30 mouse cellular contexts compared by ENCODE assay signal in genomic region chr2:104078285-104078684, GRCm38 (mm10). TPM values are rescaled to one million over a fixed set of nuclear protein-coding genes. Genes with fewer than 3 reads are reported as not detected.
DNase-seq lines count a peak whose midpoint lies in the region; ATAC-seq and TF ChIP-seq lines count a peak whose summit lies in the region.
"Not testable (repeated sequence)": the region's sequence is repeated elsewhere in the genome, so short reads cannot be mapped to it uniquely, and the experiment has no call there.
"Had no signal": no experiment of that assay in that cellular context is flagged by ENCODE, and none has a peak within 500 bp of the region (broad histone marks: within the 10 kb centered on the region; RNA-seq: fewer than 3 reads in every experiment).

No protein-coding gene starts in this region.

- H3K4me1 ChIP-seq in G1E (ENCODE audit: insufficient read depth, low read depth, low read length): peaks cover 26% of the 10 kb centered on the region
- H3K4me1 ChIP-seq in intestine, embryonic 15.5 days (replicated peaks); liver, postnatal 0 days (ENCODE audit: insufficient read depth); stomach, embryonic 14.5 days (ENCODE audit: control insufficient read depth, insufficient read depth, low read length): not testable (repeated sequence)
- H3K4me1 ChIP-seq in liver, embryonic 12.5 days: peaks cover 52% of the 10 kb centered on the region

- not testable (repeated sequence) for H3K4me3 ChIP-seq in G1E (ENCODE audit: low read depth, low read length); intestine, embryonic 15.5 days (replicated peaks); liver, postnatal 0 days (ENCODE audit: low read depth, low read length); stomach, embryonic 14.5 days (ENCODE audit: low read depth, low read length)
- H3K4me3 ChIP-seq in liver, embryonic 12.5 days: peak overlapping the region; percentile 14; the same call in 1 of the 2 replicates

- H3K36me3 ChIP-seq in G1E (replicated peaks); intestine, embryonic 15.5 days; liver, embryonic 12.5 days; liver, postnatal 0 days (replicated peaks; ENCODE audit: insufficient read depth, low read length); stomach, embryonic 14.5 days (ENCODE audit: control insufficient read depth, insufficient read depth, low read length): not testable (repeated sequence)

- not testable (repeated sequence) for H3K4me2 ChIP-seq in intestine, embryonic 15.5 days (replicated peaks); stomach, embryonic 14.5 days (replicated peaks; ENCODE audit: low read depth, low read length)
- H3K4me2 ChIP-seq in liver, embryonic 12.5 days: peak overlapping the region; percentile 52
- H3K4me2 ChIP-seq in liver, postnatal 0 days (ENCODE audit: low read depth, low read length): peak overlapping the region; percentile 4; the same call in 1 of the 2 replicates

- ATAC-seq in G1E (ENCODE audit: extremely low read depth, insufficient number of reproducible peaks, low FRiP score, poor library complexity, severe bottlenecking): peak; percentile 99
- peak; percentile 98 for ATAC-seq in common myeloid progenitor, adult 5-6 weeks (replicated peaks; ENCODE audit: low read depth, poor library complexity, severe bottlenecking)
- ATAC-seq in intestine, embryonic 15.5 days: peak; percentile 46
- ATAC-seq in liver, embryonic 12.5 days: peak; percentile 99
- peak; percentile 93 for ATAC-seq in liver, postnatal 0 days
- peak; percentile 69; the same call in 1 of the 2 replicates for ATAC-seq in stomach, embryonic 14.5 days (ENCODE audit: insufficient number of reproducible peaks, insufficient read depth, low FRiP score, low read depth)

- not testable (repeated sequence) for H3K9ac ChIP-seq in intestine, embryonic 15.5 days; liver, postnatal 0 days (replicated peaks); stomach, embryonic 14.5 days (replicated peaks; ENCODE audit: low read depth, low read length)
- peak overlapping the region; percentile 46 for H3K9ac ChIP-seq in liver, embryonic 12.5 days

- 57% methylated on average over 5 of the region's 5 CpGs for WGBS in intestine, embryonic 15.5 days
- WGBS in liver, embryonic 12.5 days (ENCODE audit: insufficient replicate concordance): 8% methylated on average over 5 of the region's 5 CpGs
- 24% methylated on average over 5 of the region's 5 CpGs for WGBS in liver, postnatal 0 days (ENCODE audit: insufficient replicate concordance)
- WGBS in stomach, embryonic 14.5 days: 55% methylated on average over 5 of the region's 5 CpGs

- not testable (repeated sequence) for TF ChIP-seq CTCF in G1E (IDR thresholded peaks at IDR 0.05; ENCODE audit: low read depth, low read length); liver, postnatal 0 days (IDR thresholded peaks at IDR 0.05; ENCODE audit: low read depth)

- TF ChIP-seq EP300 in liver, postnatal 0 days (IDR thresholded peaks at IDR 0.05; ENCODE audit: low read depth): peak; percentile 87

- not testable (repeated sequence) for H3K27ac ChIP-seq in intestine, embryonic 15.5 days; stomach, embryonic 14.5 days (ENCODE audit: low read length)
- peak overlapping the region; percentile 87 for H3K27ac ChIP-seq in liver, embryonic 12.5 days
- peak overlapping the region; percentile 45; the same call in 1 of the 2 replicates for H3K27ac ChIP-seq in liver, postnatal 0 days (ENCODE audit: low read depth)

- H3K9me3 ChIP-seq in G1E (replicated peaks); intestine, embryonic 15.5 days; liver, embryonic 12.5 days (replicated peaks); liver, postnatal 0 days (ENCODE audit: low read length); stomach, embryonic 14.5 days (ENCODE audit: control insufficient read depth, low read depth, low read length): not testable (repeated sequence)

- not testable (repeated sequence) for DNase-seq in G1E (ENCODE audit: low spot score)
- peak; percentile 39 for DNase-seq in heart, adult 11 months
- DNase-seq in liver, postnatal 0 days: peak; percentile 14

- H3K27me3 ChIP-seq in G1E (ENCODE audit: insufficient read depth, low read length); intestine, embryonic 15.5 days (replicated peaks); liver, embryonic 12.5 days (replicated peaks); liver, postnatal 0 days (ENCODE audit: insufficient read depth, low read length); stomach, embryonic 14.5 days (ENCODE audit: control insufficient read depth, insufficient read depth, low read length): not testable (repeated sequence)

RNA-seq across cellular contexts. Expression of gene Cd59b, which starts 8.6 kb away (rescaled TPM):
- total RNA-seq in G1E (2014; fragmentation: Nextera tagmentation): not detected in 2 replicates
- 0.87 TPM in 1 of 2 replicates, not detected in the other for total RNA-seq in G1E (2017)
- polyA plus RNA-seq in G1E (2012): not detected in 2 replicates
- total RNA-seq in common myeloid progenitor, adult 5-6 weeks (2017): 6.5 and 18.1 TPM in 2 replicates
- 5.9 and 6.7 TPM in 2 replicates for polyA plus RNA-seq in intestine, embryonic 15.5 days (2015; fragmentation: Nextera tagmentation; extraction: Ambion mirVana)
- polyA plus RNA-seq in liver, embryonic 12.5 days (2016; fragmentation: Nextera tagmentation; extraction: Ambion mirVana): 10.4 and 13.2 TPM in 2 replicates
- polyA plus RNA-seq in liver, postnatal 0 days (2015; fragmentation: Nextera tagmentation; extraction: Ambion mirVana): 4.4 and 4.5 TPM in 2 replicates
- polyA plus RNA-seq in stomach, embryonic 14.5 days (2014; fragmentation: Nextera tagmentation; extraction: Ambion mirVana): 5.8 and 6.7 TPM in 2 replicates
- polyA plus RNA-seq: C2C12 had no signal

RNA-seq across cellular contexts. Expression of gene Gm10799, which starts 9.9 kb away (rescaled TPM):
- total RNA-seq in G1E (2014; fragmentation: Nextera tagmentation): not detected in 2 replicates
- total RNA-seq in G1E (2017): not detected in 2 replicates
- not detected in 2 replicates for polyA plus RNA-seq in G1E (2012)
- total RNA-seq in common myeloid progenitor, adult 5-6 weeks (2017): not detected in 2 replicates
- not detected in 2 replicates for polyA plus RNA-seq in intestine, embryonic 15.5 days (2015; fragmentation: Nextera tagmentation; extraction: Ambion mirVana)
- not detected in 2 replicates for polyA plus RNA-seq in liver, embryonic 12.5 days (2016; fragmentation: Nextera tagmentation; extraction: Ambion mirVana)
- not detected in 2 replicates for polyA plus RNA-seq in liver, postnatal 0 days (2015; fragmentation: Nextera tagmentation; extraction: Ambion mirVana)
- not detected in 2 replicates for polyA plus RNA-seq in stomach, embryonic 14.5 days (2014; fragmentation: Nextera tagmentation; extraction: Ambion mirVana)
- total RNA-seq: adrenal gland, postnatal 14 days; CH12.LX; ES-E14; gastrocnemius, postnatal 14 days; heart, adult 18-20 months; heart, postnatal 14 days; layer of hippocampus, postnatal 36 days; left cerebral cortex, postnatal 4 days had no signal
- polyA plus RNA-seq: C2C12; cortical plate, adult 2 months; embryonic facial prominence, embryonic 14.5 days; forebrain, embryonic 14.5 days; heart, embryonic 14.5 days; hindbrain, embryonic 11.5 days; hindbrain, embryonic 16.5 days; intestine, embryonic 14.5 days; large intestine, adult 2 months; limb, embryonic 14.5 days; lung, embryonic 15.5 days; midbrain, embryonic 13.5 days; neural tube, embryonic 13.5 days; spleen, adult 2 months; urinary bladder, adult 2 months had no signal

RNA-seq across cellular contexts. Expression of gene Gm10912, which starts 12.7 kb away (rescaled TPM):
- total RNA-seq in G1E (2014; fragmentation: Nextera tagmentation) (not detected in 2 replicates), G1E (2017) (0.27 and 0.29 TPM in 2 replicates)
- polyA plus RNA-seq in G1E (2012): not detected in 2 replicates
- not detected in 2 replicates for total RNA-seq in common myeloid progenitor, adult 5-6 weeks (2017)
- polyA plus RNA-seq in intestine, embryonic 15.5 days (2015; fragmentation: Nextera tagmentation; extraction: Ambion mirVana): 0.09 TPM in 1 of 2 replicates, not detected in the other
- not detected in 2 replicates for polyA plus RNA-seq in liver, embryonic 12.5 days (2016; fragmentation: Nextera tagmentation; extraction: Ambion mirVana)
- polyA plus RNA-seq in liver, postnatal 0 days (2015; fragmentation: Nextera tagmentation; extraction: Ambion mirVana): 0.11 TPM in 1 of 2 replicates, not detected in the other
- not detected in 2 replicates for polyA plus RNA-seq in stomach, embryonic 14.5 days (2014; fragmentation: Nextera tagmentation; extraction: Ambion mirVana)
- total RNA-seq: CH12.LX, ES-E14 had no signal
- polyA plus RNA-seq: C2C12; embryonic facial prominence, embryonic 14.5 days; forebrain, embryonic 14.5 days; heart, embryonic 14.5 days; hindbrain, embryonic 11.5 days; hindbrain, embryonic 16.5 days; intestine, embryonic 14.5 days; large intestine, adult 2 months; lung, embryonic 15.5 days; midbrain, embryonic 13.5 days; neural tube, embryonic 13.5 days had no signal

RNA-seq across cellular contexts. Expression of gene Cd59a, which starts 17.3 kb away (rescaled TPM):
- 4.4 and 4.9 TPM in 2 replicates for total RNA-seq in G1E (2014; fragmentation: Nextera tagmentation)
- 0.58 and 1.7 TPM in 2 replicates for total RNA-seq in G1E (2017)
- 0.07 and 0.10 TPM in 2 replicates for polyA plus RNA-seq in G1E (2012)
- 11.8 and 14.1 TPM in 2 replicates for total RNA-seq in common myeloid progenitor, adult 5-6 weeks (2017)
- polyA plus RNA-seq in intestine, embryonic 15.5 days (2015; fragmentation: Nextera tagmentation; extraction: Ambion mirVana): 30.5 and 30.6 TPM in 2 replicates
- polyA plus RNA-seq in liver, embryonic 12.5 days (2016; fragmentation: Nextera tagmentation; extraction: Ambion mirVana): 71.2 and 76.7 TPM in 2 replicates
- polyA plus RNA-seq in liver, postnatal 0 days (2015; fragmentation: Nextera tagmentation; extraction: Ambion mirVana): 73.8 and 76.9 TPM in 2 replicates
- 32.6 and 34.0 TPM in 2 replicates for polyA plus RNA-seq in stomach, embryonic 14.5 days (2014; fragmentation: Nextera tagmentation; extraction: Ambion mirVana)

RNA-seq across cellular contexts. Expression of gene A930018P22Rik, which starts 44.3 kb away (rescaled TPM):
- total RNA-seq in G1E (2014; fragmentation: Nextera tagmentation): not detected in 2 replicates
- total RNA-seq in G1E (2017): not detected in 2 replicates
- not detected in 2 replicates for polyA plus RNA-seq in G1E (2012)
- total RNA-seq in common myeloid progenitor, adult 5-6 weeks (2017): not detected in 2 replicates
- polyA plus RNA-seq in intestine, embryonic 15.5 days (2015; fragmentation: Nextera tagmentation; extraction: Ambion mirVana): 0.24 TPM in 1 of 2 replicates, not detected in the other
- polyA plus RNA-seq in liver, embryonic 12.5 days (2016; fragmentation: Nextera tagmentation; extraction: Ambion mirVana): 0.36 and 0.77 TPM in 2 replicates
- 0.70 and 1.3 TPM in 2 replicates for polyA plus RNA-seq in liver, postnatal 0 days (2015; fragmentation: Nextera tagmentation; extraction: Ambion mirVana)
- not detected in 2 replicates for polyA plus RNA-seq in stomach, embryonic 14.5 days (2014; fragmentation: Nextera tagmentation; extraction: Ambion mirVana)
- total RNA-seq: CH12.LX; ES-E14; layer of hippocampus, postnatal 36 days; left cerebral cortex, postnatal 4 days had no signal
- polyA plus RNA-seq: embryonic facial prominence, embryonic 14.5 days; forebrain, embryonic 14.5 days; heart, embryonic 14.5 days; hindbrain, embryonic 11.5 days; hindbrain, embryonic 16.5 days; intestine, embryonic 14.5 days; large intestine, adult 2 months; lung, embryonic 15.5 days; midbrain, embryonic 13.5 days; spleen, adult 2 months had no signal

Comparison
In these comparisons a context has a peak if more than half of its experiments do, and no peak if none do; other contexts are left out.
1. ATAC-seq: peak in every context shown above with its lines; median percentile 99 in G1E; 99 in liver, embryonic 12.5 days; 98 in common myeloid progenitor, adult 5-6 weeks; 93 in liver, postnatal 0 days; 69 in stomach, embryonic 14.5 days; 46 in intestine, embryonic 15.5 days.